Mouse (Mus musculus) kidney, postnatal 4 days (tissue): Measurements from ENCODE around the gene Gm20388.

ENCODE experiments used
- DNase-seq, 2 experiments: peaks; one replicate each; pipeline ENCODE4 v3.0.0; 2021; ENCODE audit warnings: mixed read lengths in 2 of 2

Gene Gm20388

DNA sequence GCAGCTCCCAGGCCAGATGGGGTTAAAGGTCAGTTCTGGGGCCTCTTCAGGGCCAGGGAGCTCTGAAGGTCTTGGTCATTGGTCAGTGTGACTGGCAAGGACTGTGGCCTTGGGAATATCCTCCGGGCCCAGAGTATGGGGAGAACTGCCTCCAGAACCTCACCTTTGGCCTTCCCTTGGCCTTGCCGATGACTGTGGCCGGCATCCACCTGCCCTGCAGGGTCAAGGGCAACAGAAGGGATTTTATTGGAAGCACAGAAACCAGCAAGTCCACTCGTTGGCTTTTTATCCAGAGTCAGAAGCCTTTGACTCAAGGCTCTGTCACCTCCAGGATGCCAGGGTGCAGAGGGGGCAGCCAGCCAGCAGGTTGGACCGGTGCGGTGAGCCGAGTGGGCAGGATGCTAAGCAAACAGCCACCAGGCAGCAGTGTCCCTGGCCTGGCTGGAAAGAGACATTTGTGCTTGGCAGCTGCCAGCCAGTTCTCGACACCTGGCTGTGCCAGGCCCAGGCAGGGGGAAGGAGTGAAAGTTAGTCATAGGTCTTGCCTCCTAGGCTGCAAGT, 590.1 kb downstream of the Gm20388 start:
- no peak for DNase-seq

GRCm38 (mm10) chr8:120501426-120501825, 590.8 kb downstream of the Gm20388 start:
- DNase-seq: no peak

GRCm38 (mm10) chr8:120502428-120502827, 591.8 kb downstream of the Gm20388 start:
- DNase-seq: no peak

GRCm38 (mm10) chr8:120504251-120505081, 593.8 kb downstream of the Gm20388 start:
- DNase-seq: peak; percentile 69 to 79

GRCm38 (mm10) chr8:120505082-120505511, 594.5 kb downstream of the Gm20388 start:
- DNase-seq: peak; percentile 61 to 62

- no peak for DNase-seq
Observed at GRCm38 (mm10) chr8:120505619-120506310, 595.1 kb downstream of the Gm20388 start.

GRCm38 (mm10) chr8:120506562-120506961, 595.9 kb downstream of the Gm20388 start:
- no peak for DNase-seq

DNA sequence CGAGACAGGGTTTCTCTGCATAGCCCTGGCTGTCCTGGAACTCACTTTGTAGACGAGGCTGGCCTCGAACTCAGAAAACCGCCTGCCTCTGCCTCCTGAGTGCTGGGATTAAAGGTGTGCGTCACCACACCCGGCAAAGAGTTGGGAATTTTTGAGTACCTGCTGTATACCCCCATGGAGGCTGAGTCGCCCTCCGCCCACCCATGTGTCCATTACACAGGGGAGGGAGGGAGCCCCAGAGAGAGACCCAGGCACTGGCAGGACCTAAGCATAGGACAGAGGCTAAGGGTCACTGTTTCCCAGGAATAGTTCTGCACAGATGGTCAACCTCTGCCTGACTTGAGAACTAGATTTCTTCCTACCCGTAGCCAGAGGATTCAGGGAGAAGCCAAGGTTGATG, 596.6 kb downstream of the Gm20388 start:
- no peak for DNase-seq

DNA sequence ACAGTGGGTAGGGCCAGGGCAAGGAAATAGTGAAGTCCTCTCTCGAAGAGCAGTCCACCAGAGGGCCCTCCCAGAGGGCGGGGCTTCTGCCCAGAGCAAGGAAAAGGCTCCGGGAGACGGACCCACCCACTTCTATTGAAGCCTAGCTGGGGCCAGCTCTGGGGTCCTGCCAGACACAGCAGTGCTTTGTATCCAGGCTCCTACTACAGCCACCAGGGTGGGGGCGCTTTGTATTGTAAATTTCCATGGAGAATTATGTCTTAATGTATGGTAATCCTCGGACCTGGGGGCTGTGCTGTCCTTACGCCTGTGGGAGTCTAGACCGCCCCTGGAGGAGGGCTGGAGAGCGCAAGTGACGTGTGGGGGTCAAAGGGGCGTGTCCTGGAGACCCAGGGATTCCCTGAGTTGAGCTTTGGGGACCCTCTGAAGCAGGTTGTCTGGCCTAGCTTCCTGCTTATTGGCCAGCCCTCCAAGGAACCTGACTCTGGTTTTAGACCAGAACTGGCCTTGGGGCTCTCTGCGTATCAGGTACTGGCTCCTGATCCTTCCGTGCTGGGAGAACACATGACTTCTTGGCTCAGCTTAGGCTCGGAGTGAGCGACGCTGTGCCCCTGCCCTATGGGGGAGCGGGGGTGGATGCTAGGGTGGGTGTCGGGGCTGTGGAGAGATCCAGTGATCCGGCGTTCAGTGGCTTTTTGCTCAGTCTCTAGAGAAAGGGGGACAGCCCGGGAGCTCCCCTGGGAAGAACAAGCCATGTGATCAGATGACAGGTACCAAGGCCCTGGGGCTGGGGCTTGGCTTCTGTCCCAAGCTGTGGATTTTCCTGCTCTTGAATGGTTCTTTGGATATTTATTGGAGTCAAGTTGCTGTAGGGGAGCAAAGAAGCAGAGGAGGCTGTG, 598.7 kb downstream of the Gm20388 start:
- peak; percentile 65 to 74 for DNase-seq

- peak in 1 of 2 experiments; percentile 13 for DNase-seq
Observed at GRCm38 (mm10) chr8:120510035-120510416, 599.4 kb downstream of the Gm20388 start.

DNA sequence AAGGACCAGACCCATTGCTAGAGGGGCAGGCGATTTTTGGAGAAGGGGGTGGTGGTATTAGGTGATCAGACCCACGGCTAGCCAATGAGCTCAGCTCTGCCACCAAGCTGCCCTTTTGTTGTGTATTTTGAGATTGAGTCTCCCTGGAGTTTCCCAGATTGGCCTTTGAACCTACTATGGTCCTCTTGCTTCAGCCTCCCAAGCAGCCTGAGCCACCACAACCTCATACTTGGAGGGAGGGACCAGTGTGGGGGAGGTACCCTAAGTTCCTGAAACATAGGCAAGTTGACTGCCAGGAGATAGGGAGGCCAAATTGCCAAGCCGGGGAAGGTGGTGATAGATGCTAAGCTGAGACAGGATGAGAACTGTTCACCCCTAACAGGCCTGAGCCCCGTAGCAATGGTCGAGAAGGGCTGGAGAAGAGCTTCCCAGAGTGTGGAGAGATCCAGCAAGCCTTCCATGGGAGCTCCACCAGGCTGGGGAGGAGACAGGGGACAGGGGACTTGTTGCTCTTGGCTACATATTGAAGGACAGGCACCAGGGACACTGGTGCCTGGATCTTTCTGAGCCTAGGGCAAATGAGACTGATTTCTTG, 600.3 kb downstream of the Gm20388 start:
- no peak for DNase-seq

DNA sequence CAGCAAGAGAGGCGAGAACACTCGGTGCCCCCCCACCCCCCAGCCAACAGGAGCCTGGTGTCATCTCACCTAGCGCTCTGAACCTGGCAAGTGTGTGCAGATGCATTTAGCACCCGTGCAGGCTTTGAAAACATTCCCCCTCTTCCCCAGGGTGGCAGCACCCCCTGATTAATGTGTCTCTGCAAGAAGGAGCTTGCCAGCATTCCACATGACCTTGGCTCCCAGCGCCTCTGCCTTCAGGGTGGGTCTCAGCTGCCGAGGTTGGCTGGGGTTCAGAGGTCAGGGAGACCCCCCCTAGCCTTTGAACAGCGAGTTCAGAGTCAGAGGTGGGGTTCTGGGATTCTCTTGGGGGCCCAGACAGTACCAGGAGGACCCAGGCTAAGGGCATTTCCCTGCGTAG, 601.1 kb downstream of the Gm20388 start:
- no peak for DNase-seq

DNA sequence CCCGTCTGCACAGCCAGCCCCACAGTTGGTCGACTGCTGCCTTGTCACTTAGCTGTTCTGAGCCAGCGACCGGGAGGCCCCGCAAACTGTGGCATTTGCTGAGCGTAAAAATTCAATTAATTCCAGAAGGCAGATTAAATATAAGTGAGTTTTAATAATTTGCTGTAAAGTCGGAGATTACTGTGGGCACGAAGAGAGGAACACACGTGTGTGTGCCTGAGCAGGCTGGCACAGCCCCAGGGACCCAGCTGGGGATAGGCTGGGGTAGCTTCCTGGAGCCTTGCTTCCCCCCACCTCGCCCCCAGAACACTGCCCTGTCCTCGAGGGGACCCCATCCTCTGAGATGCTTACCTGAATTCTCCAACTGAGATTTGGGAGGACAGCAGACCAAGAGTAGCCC, 601.7 kb downstream of the Gm20388 start:
- no peak for DNase-seq

DNA sequence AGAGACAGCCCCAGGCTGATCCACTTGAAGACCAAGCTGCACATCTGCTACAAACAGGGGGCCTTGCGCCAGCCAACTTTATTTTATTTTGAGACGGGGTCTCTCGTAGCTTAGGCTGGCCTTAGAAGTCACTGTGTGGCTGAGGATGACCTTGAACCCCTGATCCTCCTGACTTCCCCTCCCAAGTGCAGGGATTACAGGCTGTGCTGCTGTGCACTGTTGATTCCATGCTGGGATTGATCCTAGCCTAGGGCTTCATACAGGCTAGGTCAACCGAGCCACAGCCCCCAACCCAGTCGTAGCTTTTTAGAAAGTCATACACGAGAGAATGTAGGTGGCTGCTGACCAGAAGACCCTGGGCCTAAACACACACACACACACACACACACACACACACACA, 602.5 kb downstream of the Gm20388 start:
- DNase-seq: no peak

- DNase-seq: no peak
Observed at GRCm38 (mm10) chr8:120513638-120514461, 603.2 kb downstream of the Gm20388 start.

GRCm38 (mm10) chr8:120515214-120515613, 604.6 kb downstream of the Gm20388 start:
- DNase-seq: no peak

- no peak for DNase-seq
Observed at GRCm38 (mm10) chr8:120515650-120516049, 605.0 kb downstream of the Gm20388 start.

- DNase-seq: peak; percentile 73 to 83
Observed at GRCm38 (mm10) chr8:120516182-120516755, 605.6 kb downstream of the Gm20388 start.

DNA sequence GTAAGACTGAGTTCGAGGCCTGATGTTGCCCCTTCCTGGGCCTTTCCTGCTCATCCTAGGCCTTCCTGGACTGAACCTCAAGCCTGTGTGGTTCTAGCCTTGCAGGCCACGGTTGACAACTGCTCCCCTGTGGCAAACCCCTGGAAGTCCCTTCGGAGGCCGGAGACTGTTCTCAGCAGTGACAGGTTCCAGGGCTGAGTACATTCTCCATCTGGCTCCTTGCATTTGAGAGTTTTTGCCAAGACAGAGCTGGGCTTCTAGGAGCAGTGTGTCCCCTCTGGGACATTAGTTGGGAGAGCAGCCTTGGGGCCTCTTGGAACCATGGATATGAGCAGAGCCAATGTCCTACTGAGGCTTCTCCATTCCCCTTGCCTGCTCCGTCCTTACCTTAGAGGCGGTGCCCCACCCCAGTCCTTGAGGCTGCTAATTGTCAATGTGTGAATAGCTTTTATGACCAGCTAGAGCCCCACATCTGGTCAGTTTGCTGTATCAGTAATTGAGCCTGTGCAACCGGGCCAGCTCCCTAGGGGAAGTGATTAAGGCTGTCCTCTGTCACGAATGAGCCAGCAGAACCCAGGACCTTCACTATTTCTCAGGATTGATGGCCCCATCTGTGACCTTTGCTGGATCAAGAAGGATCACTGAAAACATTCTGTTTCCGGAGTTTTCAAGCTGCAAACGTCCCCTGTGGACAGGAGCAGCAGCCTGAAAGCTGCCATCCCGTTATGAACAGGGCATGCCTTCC, 607.2 kb downstream of the Gm20388 start:
- peak; percentile 56 to 66 for DNase-seq
